Mouse (Mus musculus) mature B cell (primary cell): ENCODE data around the gene Garnl3.

Experiments
- in situ Hi-C: fragments of 300-500 bp; cut with MboI; formaldehyde crosslinking; loops from 2 replicates; pipeline ENCODE4 v1.14.3; 2019

Gene Garnl3

GRCm38 (mm10) chr2:32968024-32968614 is 163.3 kb downstream of the Garnl3 start:
- in situ Hi-C loops = no loop called here

GRCm38 (mm10) chr2:32966689-32967631 is 164.5 kb downstream of the Garnl3 start:
- in situ Hi-C loops = no loop called here

GRCm38 (mm10) chr2:32966184-32966688 is 165.2 kb downstream of the Garnl3 start:
- in situ Hi-C loops = no loop called here

- in situ Hi-C loops = no loop called here
These were observed 165.8 kb downstream of the Garnl3 start for GRCm38 (mm10) chr2:32965511-32966183.

- in situ Hi-C loops = no loop called here
These were observed 166.6 kb downstream of the Garnl3 start for GRCm38 (mm10) chr2:32964659-32965457.

GRCm38 (mm10) chr2:32963981-32964380 is 167.5 kb downstream of the Garnl3 start:
- in situ Hi-C loops = no loop called here

- in situ Hi-C loops = no loop called here
These were observed 167.9 kb downstream of the Garnl3 start for GRCm38 (mm10) chr2:32963544-32963943.

GRCm38 (mm10) chr2:32962875-32963220 is 168.6 kb downstream of the Garnl3 start:
- in situ Hi-C loops = no loop called here

- in situ Hi-C loops = no loop called here
These were observed 169.2 kb downstream of the Garnl3 start for GRCm38 (mm10) chr2:32962062-32962874.

- in situ Hi-C loops = no loop called here
These were observed 170.1 kb downstream of the Garnl3 start, which contains the start of the genes Rpl12 and Lrsam1 for GRCm38 (mm10) chr2:32961192-32961995. TSS of gene Rpl12 (plus strand) at chr2:32961559. TSS of gene Lrsam1 (minus strand) at chr2:32961614.

- in situ Hi-C loops = no loop called here
These were observed 171.2 kb downstream of the Garnl3 start for GRCm38 (mm10) chr2:32960273-32960672.

- in situ Hi-C loops = no loop called here
These were observed 174.1 kb downstream of the Garnl3 start for GRCm38 (mm10) chr2:32957344-32957743.

- in situ Hi-C loops = no loop called here
These were observed 176.9 kb downstream of the Garnl3 start for GRCm38 (mm10) chr2:32954581-32954980.

GRCm38 (mm10) chr2:32947454-32947853 is 184.0 kb downstream of the Garnl3 start:
- in situ Hi-C loops = no loop called here

GRCm38 (mm10) chr2:32940483-32940882 is 191.0 kb downstream of the Garnl3 start:
- in situ Hi-C loops = no loop called here

- in situ Hi-C loops = no loop called here
These were observed 192.0 kb downstream of the Garnl3 start for GRCm38 (mm10) chr2:32939418-32939817.

GRCm38 (mm10) chr2:32938741-32939140 is 192.7 kb downstream of the Garnl3 start:
- in situ Hi-C loops = no loop called here
